Mouse (Mus musculus) thymus, postnatal 14 days (tissue): ENCODE results near the gene Slc25a29.
"Not testable (repeated sequence)": the region's sequence is repeated elsewhere in the genome, so short reads cannot be mapped to it uniquely, and the experiment has no call there.

ENCODE experiments used
- DNase-seq: peaks from one replicate; pipeline ENCODE4 v3.0.0; 2021

The Slc25a29 gene

GRCm38 (mm10) chr12:108835840-108836409 lies at the start of gene Slc25a29, which contains the start of gene Slc25a47:
TSS of gene Slc25a29 (minus strand) at chr12:108835883.
TSS of gene Slc25a47 (plus strand) at chr12:108836046.
- peak; percentile 95 for DNase-seq

GRCm38 (mm10) chr12:108882776-108883175 lies 47.1 kb upstream of the Slc25a29 start:
- no peak for DNase-seq

GRCm38 (mm10) chr12:108881192-108881591 lies 45.5 kb upstream of the Slc25a29 start:
- DNase-seq, result no peak

GRCm38 (mm10) chr12:108880606-108881005 lies 44.9 kb upstream of the Slc25a29 start:
- no peak for DNase-seq

GRCm38 (mm10) chr12:108879138-108879537 lies 43.5 kb upstream of the Slc25a29 start:
- no peak for DNase-seq

- no peak for DNase-seq
Observed at GRCm38 (mm10) chr12:108873122-108873521, 37.4 kb upstream of the Slc25a29 start.

- DNase-seq, result peak; percentile 37
Observed at GRCm38 (mm10) chr12:108869575-108869974, 33.9 kb upstream of the Slc25a29 start.

GRCm38 (mm10) chr12:108865007-108865494 lies 29.4 kb upstream of the Slc25a29 start:
- DNase-seq, result no peak

GRCm38 (mm10) chr12:108858486-108858885 lies 22.8 kb upstream of the Slc25a29 start:
- no peak for DNase-seq

GRCm38 (mm10) chr12:108857589-108858184 lies 22.0 kb upstream of the Slc25a29 start:
- DNase-seq, result no peak

GRCm38 (mm10) chr12:108857109-108857508 lies 21.4 kb upstream of the Slc25a29 start:
- no peak for DNase-seq

- DNase-seq, result no peak
Observed at GRCm38 (mm10) chr12:108856186-108856585, 20.5 kb upstream of the Slc25a29 start.

- DNase-seq, result no peak
Observed at GRCm38 (mm10) chr12:108855081-108855480, 19.4 kb upstream of the Slc25a29 start.

GRCm38 (mm10) chr12:108852822-108853221 lies 17.1 kb upstream of the Slc25a29 start:
- no peak for DNase-seq

GRCm38 (mm10) chr12:108850886-108851285 lies 15.2 kb upstream of the Slc25a29 start:
- DNase-seq, result no peak

GRCm38 (mm10) chr12:108850129-108850528 lies 14.4 kb upstream of the Slc25a29 start:
- DNase-seq, result no peak

- DNase-seq, result no peak
Observed at GRCm38 (mm10) chr12:108849488-108850022, 13.9 kb upstream of the Slc25a29 start.

GRCm38 (mm10) chr12:108848033-108848432 lies 12.3 kb upstream of the Slc25a29 start:
- not testable (repeated sequence) for DNase-seq

GRCm38 (mm10) chr12:108842663-108843062 lies 7.0 kb upstream of the Slc25a29 start:
- DNase-seq, result no peak

- DNase-seq, result no peak
Observed at GRCm38 (mm10) chr12:108841181-108841580, 5.5 kb upstream of the Slc25a29 start.

GRCm38 (mm10) chr12:108836722-108837121 lies 1.0 kb upstream of the Slc25a29 start:
- DNase-seq, result peak; percentile 17

GRCm38 (mm10) chr12:108835208-108835839 lies 359 bp downstream of the Slc25a29 start:
- no peak for DNase-seq

- DNase-seq, result no peak
Observed at GRCm38 (mm10) chr12:108834786-108835185, 897 bp downstream of the Slc25a29 start.

GRCm38 (mm10) chr12:108834337-108834736 lies 1.3 kb downstream of the Slc25a29 start:
- no peak for DNase-seq
